26 mouse cellular contexts compared by ENCODE assay signal in the genomic region with DNA sequence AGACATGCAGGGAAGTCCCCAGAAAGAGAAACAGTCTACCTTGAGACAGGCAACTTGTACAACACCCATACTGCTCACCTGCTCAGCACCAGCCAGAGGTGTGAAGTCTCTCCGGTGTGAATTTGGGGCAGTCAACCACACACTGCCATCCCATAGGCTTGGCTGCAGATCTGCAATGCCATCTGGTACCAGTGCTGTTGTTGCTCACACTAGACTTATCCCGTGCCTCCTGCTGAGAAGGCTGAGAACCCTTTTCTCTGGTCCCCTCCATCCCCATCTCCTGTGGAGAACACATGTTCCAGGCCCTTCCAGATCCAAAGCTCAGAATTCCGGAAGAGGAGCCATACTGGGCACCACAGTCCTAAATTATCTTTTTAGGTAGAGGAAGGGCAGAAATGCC.
"Had no signal": no experiment of that assay in that cellular context is flagged by ENCODE, and none has a peak within 500 bp of the region (broad histone marks: within the 10 kb centered on the region; RNA-seq: fewer than 3 reads in every experiment).

No protein-coding gene starts in this region.

- H3K27ac ChIP-seq: heart, adult 2 months; heart, embryonic 13.5 days; heart, embryonic 15.5 days; hindbrain, embryonic 13.5 days; hindbrain, embryonic 15.5 days; hindbrain, postnatal 0 days; kidney, embryonic 15.5 days; kidney, postnatal 0 days; limb, embryonic 12.5 days; liver, embryonic 13.5 days; liver, embryonic 15.5 days had no signal

- H3K36me3 ChIP-seq: heart, embryonic 13.5 days; heart, embryonic 15.5 days; hindbrain, embryonic 13.5 days; hindbrain, embryonic 15.5 days; kidney, embryonic 15.5 days; limb, embryonic 12.5 days; liver, embryonic 13.5 days; liver, embryonic 15.5 days had no signal

- H3K4me3 ChIP-seq: heart, adult 2 months; heart, embryonic 13.5 days; heart, embryonic 15.5 days; hindbrain, embryonic 13.5 days; hindbrain, embryonic 15.5 days; kidney, embryonic 15.5 days; limb, embryonic 12.5 days; liver, embryonic 13.5 days; liver, embryonic 15.5 days had no signal

- ATAC-seq: hindbrain, postnatal 0 days; intestine, embryonic 16.5 days; liver, postnatal 0 days had no signal

- H3K9me3 ChIP-seq: heart, embryonic 13.5 days; heart, embryonic 15.5 days; hindbrain, embryonic 13.5 days; hindbrain, embryonic 15.5 days; kidney, embryonic 15.5 days; limb, embryonic 12.5 days; liver, embryonic 13.5 days; liver, embryonic 15.5 days had no signal

- H3K9ac ChIP-seq: heart, embryonic 13.5 days; heart, embryonic 15.5 days; hindbrain, embryonic 13.5 days; hindbrain, embryonic 15.5 days; kidney, embryonic 15.5 days; limb, embryonic 12.5 days; liver, embryonic 13.5 days; liver, embryonic 15.5 days; liver, postnatal 0 days had no signal

- DNase-seq: gastrocnemius, postnatal 14 days; heart, adult 11 months; heart, adult 2 months; heart, postnatal 14 days; heart, postnatal 36 days; kidney, adult 11 months; kidney, adult 2 months; kidney, adult 9 months; kidney, postnatal 14 days; kidney, postnatal 36 days; layer of hippocampus, adult 9-11 months; layer of hippocampus, postnatal 36 days; liver; liver, embryonic 13.5 days; liver, postnatal 0 days had no signal

- H3K4me1 ChIP-seq: hindbrain, embryonic 13.5 days had no signal

- H3K27me3 ChIP-seq: heart, embryonic 15.5 days; hindbrain, embryonic 13.5 days; hindbrain, embryonic 15.5 days; kidney, embryonic 15.5 days; limb, embryonic 12.5 days; liver, embryonic 13.5 days; liver, embryonic 15.5 days had no signal

- H3K4me2 ChIP-seq: heart, embryonic 13.5 days; heart, embryonic 15.5 days; hindbrain, embryonic 13.5 days; hindbrain, embryonic 15.5 days; kidney, embryonic 15.5 days; limb, embryonic 12.5 days; liver, embryonic 11.5 days; liver, embryonic 13.5 days; liver, embryonic 15.5 days had no signal
